9 mouse cellular contexts compared by ENCODE assay signal in the genomic region with DNA sequence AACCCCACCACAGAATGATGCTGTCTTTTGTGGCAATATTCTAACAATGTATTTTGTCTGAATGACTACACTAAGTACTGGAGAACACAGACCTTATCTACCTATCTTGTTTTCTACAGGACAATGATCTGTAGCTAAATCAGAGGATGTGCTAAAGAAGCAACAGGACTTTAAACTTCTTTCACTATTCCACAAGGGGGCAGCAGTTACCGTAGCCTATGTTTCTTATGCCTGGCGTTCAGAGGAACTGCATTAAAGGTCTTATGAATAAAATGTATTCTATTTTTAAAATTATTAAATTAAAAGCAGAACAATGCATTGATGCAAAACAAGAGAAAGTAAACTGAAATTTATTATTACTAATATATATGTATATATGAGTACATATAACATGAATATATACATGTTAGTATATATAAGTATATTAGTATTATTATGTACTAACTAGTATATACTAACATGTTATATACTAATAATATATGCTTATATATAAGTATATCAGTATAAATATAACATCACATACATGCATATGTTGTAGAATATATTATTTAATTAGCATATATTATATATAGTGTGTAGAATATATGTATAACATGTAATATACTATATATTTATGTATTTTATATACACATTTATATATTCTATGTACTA. TPM values are rescaled to one million over a fixed set of nuclear protein-coding genes. Genes with fewer than 3 reads are reported as not detected.
DNase-seq lines count a peak whose midpoint lies in the region; ATAC-seq lines count a peak whose summit lies in the region.
"Had no signal": no experiment of that assay in that cellular context is flagged by ENCODE, and none has a peak within 500 bp of the region (broad histone marks: within the 10 kb centered on the region; RNA-seq: fewer than 3 reads in every experiment).

No protein-coding gene starts in this region.

- no peak overlapping the region for H3K4me3 ChIP-seq in heart, embryonic 10.5 days
- H3K4me3 ChIP-seq in embryonic facial prominence, embryonic 10.5 days, result no peak overlapping the region
- H3K4me3 ChIP-seq in intestine, embryonic 15.5 days (replicated peaks), result no peak overlapping the region
- H3K4me3 ChIP-seq: limb, embryonic 15.5 days had no signal

- no peaks in the 10 kb centered on the region for H3K27me3 ChIP-seq in heart, embryonic 10.5 days (ENCODE audit: insufficient read depth, poor library complexity, severe bottlenecking)
- no peaks in the 10 kb centered on the region for H3K27me3 ChIP-seq in embryonic facial prominence, embryonic 10.5 days (replicated peaks; ENCODE audit: low read depth, poor library complexity, severe bottlenecking)
- no peaks in the 10 kb centered on the region for H3K27me3 ChIP-seq in intestine, embryonic 15.5 days (replicated peaks)
- H3K27me3 ChIP-seq: limb, embryonic 15.5 days had no signal

- DNase-seq in heart, adult 18-20 months, result peak; percentile 47 to 69
- DNase-seq in heart, embryonic 10.5 days (ENCODE audit: low spot score), result no peak
- DNase-seq in 416B (ENCODE audit: low read depth) (peak; percentile 86), ZHBTc4 (ENCODE audit: low read depth, low spot score) (peak; percentile 68)
- DNase-seq in embryonic facial prominence, embryonic 10.5 days (ENCODE audit: low spot score), result peak; percentile 27
- peak; percentile 65 for DNase-seq in telencephalon, adult 2 months (ENCODE audit: low read depth, low spot score)

- no peak overlapping the region for H3K9ac ChIP-seq in intestine, embryonic 15.5 days
- H3K9ac ChIP-seq: limb, embryonic 15.5 days had no signal

- no peak overlapping the region for H3K27ac ChIP-seq in heart, embryonic 10.5 days
- no peak overlapping the region for H3K27ac ChIP-seq in embryonic facial prominence, embryonic 10.5 days (replicated peaks)
- no peak overlapping the region for H3K27ac ChIP-seq in intestine, embryonic 15.5 days
- H3K27ac ChIP-seq: limb, embryonic 15.5 days had no signal

- 10% methylated on average over 2 of the region's 2 CpGs for WGBS in heart, embryonic 10.5 days
- WGBS in embryonic facial prominence, embryonic 10.5 days, result 12% methylated on average over 2 of the region's 2 CpGs
- WGBS in intestine, embryonic 15.5 days, result 7% methylated on average over 2 of the region's 2 CpGs

- no peaks in the 10 kb centered on the region for H3K36me3 ChIP-seq in heart, embryonic 10.5 days
- H3K36me3 ChIP-seq in embryonic facial prominence, embryonic 10.5 days (replicated peaks), result no peaks in the 10 kb centered on the region
- H3K36me3 ChIP-seq in intestine, embryonic 15.5 days, result no peaks in the 10 kb centered on the region
- H3K36me3 ChIP-seq: limb, embryonic 15.5 days had no signal

- no peaks in the 10 kb centered on the region for H3K4me1 ChIP-seq in heart, embryonic 10.5 days
- H3K4me1 ChIP-seq in embryonic facial prominence, embryonic 10.5 days, result no peaks in the 10 kb centered on the region
- no peaks in the 10 kb centered on the region for H3K4me1 ChIP-seq in intestine, embryonic 15.5 days (replicated peaks)
- H3K4me1 ChIP-seq: limb, embryonic 15.5 days had no signal

- no peaks in the 10 kb centered on the region for H3K9me3 ChIP-seq in heart, embryonic 10.5 days
- H3K9me3 ChIP-seq in embryonic facial prominence, embryonic 10.5 days, result no peaks in the 10 kb centered on the region
- H3K9me3 ChIP-seq in intestine, embryonic 15.5 days, result no peaks in the 10 kb centered on the region
- H3K9me3 ChIP-seq: limb, embryonic 15.5 days had no signal

- peak; percentile 51; the same call in 1 of the 2 replicates for ATAC-seq in intestine, embryonic 15.5 days
- peak; percentile 95 for ATAC-seq in megakaryocyte progenitor cell, adult 5-6 weeks (replicated peaks; ENCODE audit: poor library complexity)

- H3K4me2 ChIP-seq in intestine, embryonic 15.5 days (replicated peaks), result no peak overlapping the region
- H3K4me2 ChIP-seq: limb, embryonic 15.5 days had no signal

RNA-seq across cellular contexts. Expression of gene Arl14, which starts 35.0 kb away (rescaled TPM):
- total RNA-seq in heart, adult 18-20 months (2021), result not detected
- not detected in 2 replicates for polyA plus RNA-seq in heart, embryonic 10.5 days (2016; fragmentation: Nextera tagmentation; extraction: Ambion mirVana)
- not detected in 2 replicates for polyA plus RNA-seq in embryonic facial prominence, embryonic 10.5 days (2016; fragmentation: Nextera tagmentation; extraction: Ambion mirVana)
- 1.9 and 3.0 TPM in 2 replicates for polyA plus RNA-seq in intestine, embryonic 15.5 days (2015; fragmentation: Nextera tagmentation; extraction: Ambion mirVana)
- total RNA-seq in megakaryocyte progenitor cell, adult 5-6 weeks (2015), result not detected in 2 replicates
- total RNA-seq in megakaryocyte progenitor cell, adult 5-6 weeks (2017), result not detected in 2 replicates
- polyA plus RNA-seq: limb, embryonic 15.5 days had no signal

RNA-seq across cellular contexts. Expression of gene Ppm1l, which starts 59.5 kb away (rescaled TPM):
- 10 to 100 TPM; 29.2 TPM for total RNA-seq in heart, adult 18-20 months (2021)
- 5.8 and 7.1 TPM in 2 replicates for polyA plus RNA-seq in heart, embryonic 10.5 days (2016; fragmentation: Nextera tagmentation; extraction: Ambion mirVana)
- polyA plus RNA-seq in embryonic facial prominence, embryonic 10.5 days (2016; fragmentation: Nextera tagmentation; extraction: Ambion mirVana), result 10.0 and 10.4 TPM in 2 replicates
- polyA plus RNA-seq in intestine, embryonic 15.5 days (2015; fragmentation: Nextera tagmentation; extraction: Ambion mirVana), result 4.9 and 5.8 TPM in 2 replicates
- 2.2 TPM in 2 replicates for total RNA-seq in megakaryocyte progenitor cell, adult 5-6 weeks (2015)
- 1.5 and 2.0 TPM in 2 replicates for total RNA-seq in megakaryocyte progenitor cell, adult 5-6 weeks (2017)
